11 mouse cellular contexts compared by ENCODE assay signal in the genomic region with DNA sequence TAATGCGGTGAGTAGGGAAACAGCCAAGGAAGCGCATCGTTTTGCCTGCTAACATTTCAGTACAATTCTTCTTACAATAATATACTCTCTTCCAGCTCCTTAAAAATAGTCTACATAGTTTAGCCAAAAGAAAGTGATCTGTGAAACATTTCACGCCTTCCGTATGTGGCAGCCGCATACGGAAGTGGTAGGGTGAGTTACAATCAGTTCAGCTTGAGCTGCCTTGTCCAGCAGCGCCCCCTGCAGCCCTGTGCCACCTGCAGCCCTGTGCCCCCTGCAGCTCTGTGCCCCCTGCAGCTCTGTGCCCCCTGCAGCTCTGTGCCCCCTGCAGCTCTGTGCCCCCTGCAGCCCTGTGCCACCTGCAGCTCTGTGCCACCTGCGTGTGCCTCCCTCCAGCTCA.
DNase-seq lines count a peak whose midpoint lies in the region; ATAC-seq and TF ChIP-seq lines count a peak whose summit lies in the region.
"Had no signal": no experiment of that assay in that cellular context is flagged by ENCODE, and none has a peak within 500 bp of the region (broad histone marks: within the 10 kb centered on the region; RNA-seq: fewer than 3 reads in every experiment).

No protein-coding gene starts in this region.

- no peaks in the 10 kb centered on the region for H3K4me1 ChIP-seq in midbrain, embryonic 11.5 days (ENCODE audit: control insufficient read depth, insufficient read depth, low read length)
- peaks cover 8% of the 10 kb centered on the region for H3K4me1 ChIP-seq in midbrain, embryonic 10.5 days
- H3K4me1 ChIP-seq in kidney, postnatal 0 days (replicated peaks; ENCODE audit: insufficient read depth, low read length), result no peaks in the 10 kb centered on the region

- H3K9ac ChIP-seq in midbrain, embryonic 11.5 days (ENCODE audit: low read length), result no peak overlapping the region
- H3K9ac ChIP-seq in kidney, postnatal 0 days (ENCODE audit: low read depth, low read length), result no peak overlapping the region
- H3K9ac ChIP-seq: heart, embryonic 13.5 days had no signal

- H3K9me3 ChIP-seq in midbrain, embryonic 11.5 days (ENCODE audit: control insufficient read depth, low read length), result no peaks in the 10 kb centered on the region
- no peaks in the 10 kb centered on the region for H3K9me3 ChIP-seq in midbrain, embryonic 10.5 days (replicated peaks)
- no peaks in the 10 kb centered on the region for H3K9me3 ChIP-seq in kidney, postnatal 0 days (replicated peaks; ENCODE audit: low read length)
- H3K9me3 ChIP-seq: G1E; heart, embryonic 13.5 days; megakaryocyte, embryonic 14.5 days had no signal

- peaks cover 9% of the 10 kb centered on the region for H3K36me3 ChIP-seq in midbrain, embryonic 11.5 days (ENCODE audit: control insufficient read depth, insufficient read depth, low read length)
- peaks cover 68% of the 10 kb centered on the region for H3K36me3 ChIP-seq in midbrain, embryonic 10.5 days
- H3K36me3 ChIP-seq in kidney, postnatal 0 days (ENCODE audit: insufficient read depth, low read length), result peaks cover 24% of the 10 kb centered on the region; the same call in 1 of the 2 replicates

- no peak for ATAC-seq in midbrain, embryonic 11.5 days (ENCODE audit: low FRiP score)
- no peak for ATAC-seq in kidney, postnatal 0 days (replicated peaks; ENCODE audit: low FRiP score, low read depth)
- ATAC-seq in megakaryocyte progenitor cell, adult 5-6 weeks (replicated peaks; ENCODE audit: poor library complexity), result peak; percentile 86

- no peak overlapping the region for H3K4me2 ChIP-seq in midbrain, embryonic 11.5 days
- H3K4me2 ChIP-seq in kidney, postnatal 0 days (ENCODE audit: low read length), result no peak overlapping the region
- H3K4me2 ChIP-seq: heart, embryonic 13.5 days had no signal

- WGBS in midbrain, embryonic 11.5 days, result 83% methylated on average over 9 of the region's 9 CpGs
- WGBS in midbrain, embryonic 10.5 days, result 81% methylated on average over 9 of the region's 9 CpGs
- 72% methylated on average over 9 of the region's 9 CpGs for WGBS in kidney, postnatal 0 days

- DNase-seq in cerebellum, adult 8-10 months, result peak; percentile 28
- no peak for DNase-seq in cerebellum, adult 9-11 months
- DNase-seq in midbrain, embryonic 11.5 days (ENCODE audit: low spot score, missing footprints), result peak; percentile 82
- DNase-seq in midbrain, embryonic 10.5 days (ENCODE audit: low spot score), result no peak
- peak; percentile 36 to 54 for DNase-seq in cerebellum, postnatal 14 days
- peak; percentile 72 for DNase-seq in kidney, postnatal 0 days (ENCODE audit: low spot score)
- DNase-seq in thymus, postnatal 4 days, result peak; percentile 86

- H3K4me3 ChIP-seq in midbrain, embryonic 11.5 days (ENCODE audit: low read depth, low read length), result no peak overlapping the region
- H3K4me3 ChIP-seq in midbrain, embryonic 10.5 days, result no peak overlapping the region
- H3K4me3 ChIP-seq in kidney, postnatal 0 days (replicated peaks; ENCODE audit: low read depth, low read length), result no peak overlapping the region
- H3K4me3 ChIP-seq: heart, embryonic 13.5 days; megakaryocyte, embryonic 14.5 days had no signal

- peak; percentile 65 for TF ChIP-seq CTCF in kidney, postnatal 0 days (IDR thresholded peaks at IDR 0.05; ENCODE audit: low read depth)

- no peaks in the 10 kb centered on the region for H3K27me3 ChIP-seq in midbrain, embryonic 11.5 days (ENCODE audit: control insufficient read depth, insufficient read depth, low read length)
- no peaks in the 10 kb centered on the region for H3K27me3 ChIP-seq in midbrain, embryonic 10.5 days (ENCODE audit: low read depth, poor library complexity, severe bottlenecking)
- no peaks in the 10 kb centered on the region for H3K27me3 ChIP-seq in kidney, postnatal 0 days (ENCODE audit: insufficient read depth, low read length)
- H3K27me3 ChIP-seq: heart, embryonic 13.5 days; megakaryocyte, embryonic 14.5 days had no signal

- no peak overlapping the region for H3K27ac ChIP-seq in midbrain, embryonic 11.5 days (ENCODE audit: low read depth, low read length)
- no peak overlapping the region for H3K27ac ChIP-seq in midbrain, embryonic 10.5 days (replicated peaks)
- H3K27ac ChIP-seq in kidney, postnatal 0 days, result no peak overlapping the region
- H3K27ac ChIP-seq: heart, embryonic 13.5 days had no signal

Comparison
In these comparisons a context has a peak if more than half of its experiments do, and no peak if none do; other contexts are left out.
1. DNase-seq: peak in cerebellum, adult 8-10 months (single experiment), midbrain, embryonic 11.5 days (single experiment), cerebellum, postnatal 14 days (2 of 2), kidney, postnatal 0 days (single experiment) and thymus, postnatal 4 days (single experiment); none in cerebellum, adult 9-11 months (single experiment) and midbrain, embryonic 10.5 days (single experiment).